Mouse (Mus musculus) liver, embryonic 16.5 days (tissue): ENCODE measurements around the gene Gm11985. TPM values are rescaled to one million over a fixed set of nuclear protein-coding genes. Genes with fewer than 3 reads are reported as not detected.

Experiments
- ATAC-seq: fragments of 200-750 bp; cut with Nextera tagmentation; 2 replicates; pipeline ENCODE4 v1.8.0; 2017; ENCODE audit warnings: low read depth, mild to moderate bottlenecking, moderate number of reproducible peaks, moderate library complexity
- H3K27ac ChIP-seq: fragments of 300-500 bp; sonication (generic); 2 replicates; pipeline ENCODE4 v1.5.1; 2014; ENCODE audit warnings: mild to moderate bottlenecking, low read length
- H3K27me3 ChIP-seq: fragments of 300-500 bp; sonication (generic); 2 replicates; pipeline ENCODE4 v1.6.1; 2014; ENCODE audit warnings: low read depth, low read length, mixed read lengths; ENCODE audit not compliant: control insufficient read depth, insufficient read depth
- H3K36me3 ChIP-seq: fragments of 300-500 bp; sonication (generic); 2 replicates; pipeline ENCODE4 v1.6.1; 2014; ENCODE audit warnings: mild to moderate bottlenecking; ENCODE audit not compliant: control insufficient read depth, insufficient read depth
- H3K4me1 ChIP-seq: fragments of 300-500 bp; sonication (generic); 2 replicates; pipeline ENCODE4 v1.6.1; 2014; ENCODE audit warnings: low read depth, low read length, mixed read lengths; ENCODE audit not compliant: control insufficient read depth
- H3K4me2 ChIP-seq: fragments of 300-500 bp; sonication (generic); 2 replicates; pipeline ENCODE4 v1.6.1; 2014; ENCODE audit warnings: low read depth, low read length, mixed read lengths
- H3K4me3 ChIP-seq: fragments of 300-500 bp; sonication (generic); 2 replicates; pipeline ENCODE4 v1.5.1; 2014; ENCODE audit warnings: low read depth, mild to moderate bottlenecking, low read length
- H3K9ac ChIP-seq: fragments of 300-500 bp; sonication (generic); 2 replicates; pipeline ENCODE4 v1.6.1; 2014; ENCODE audit warnings: low read depth, low read length
- H3K9me3 ChIP-seq: fragments of 300-500 bp; sonication (generic); replicated peaks from 2 replicates; pipeline ENCODE4 v1.6.1; 2016; ENCODE audit warnings: low read length; ENCODE audit not compliant: control insufficient read depth
- WGBS: fragments of 180-500 bp; shearing (Covaris S2); extraction: QIAGEN DNeasy Blood & Tissue Kit; methylation state at CpG from one replicate; pipeline ENCODE4 v1.1.7; 2014; ENCODE audit not compliant: insufficient replicate concordance; 5-methylcytosine and 5-hydroxymethylcytosine counted together
- polyA plus RNA-seq: library from polyadenylated mRNA; unstranded; fragments of >200 nt; fragmentation: Nextera tagmentation; extraction: Ambion mirVana; gene quantifications from 2 replicates; pipeline ENCODE4 v1.2.1, GENCODE M21; 2015

The Gm11985 gene
- polyA plus RNA-seq, 1 experiment from 2014 or later, result not detected

DNA sequence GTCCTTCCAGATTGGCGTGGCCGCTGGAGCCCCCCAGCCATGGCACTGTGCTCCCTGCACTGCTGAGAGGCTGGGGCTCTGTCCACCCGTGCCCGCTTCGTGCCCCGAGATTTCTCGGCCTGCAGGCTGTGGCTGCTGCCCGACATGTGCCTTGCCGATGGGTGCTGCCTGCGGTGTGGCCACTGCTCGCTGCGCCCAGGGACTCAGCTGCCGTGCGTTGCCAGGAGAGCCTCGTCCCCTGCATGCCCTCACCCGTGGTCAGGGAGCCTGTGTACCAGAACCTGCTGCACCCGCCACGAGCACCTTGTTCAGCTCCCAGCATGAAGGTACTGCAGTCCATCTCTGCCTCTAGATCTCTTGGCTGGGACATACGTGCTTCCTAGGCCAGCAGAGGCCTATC lies 9.6 kb upstream of the Gm11985 start:
- ATAC-seq, result no peak
- WGBS, result 67% methylated on average over 19 of the region's 19 CpGs

GRCm38 (mm10) chr11:7197491-7197941 lies 9.1 kb upstream of the Gm11985 start, which contains the start of gene Igfbp1:
TSS of gene Igfbp1 (plus strand) at chr11:7197782.
- Histone ChIP-seq H3K27ac (peak within 1 kb of the TSS; percentile 69), H3K9ac (peak within 1 kb of the TSS; percentile 48), H3K27me3 (no peaks in the 10 kb centered on the region), H3K4me1 (no peaks in the 10 kb centered on the region; the same call in none of the 2 replicates), H3K4me2 (peak within 1 kb of the TSS; percentile 39; the same call in 1 of the 2 replicates), H3K4me3 (peak within 1 kb of the TSS; percentile 47), H3K9me3 (no peaks in the 10 kb centered on the region), H3K36me3 (no peaks in the 10 kb centered on the region)
- ATAC-seq, result peak; percentile 74
- WGBS, result 46% methylated on average over 12 of the region's 12 CpGs

More for the DNA sequence above, 9.6 kb upstream of the Gm11985 start:
- Histone ChIP-seq H3K4me1 (no peaks in the 10 kb centered on the region; the same call in none of the 2 replicates), H3K27me3 (no peaks in the 10 kb centered on the region), H3K36me3 (no peaks in the 10 kb centered on the region), H3K4me3 (peak overlapping the region; percentile 47), H3K27ac (peak overlapping the region; percentile 67), H3K9me3 (no peaks in the 10 kb centered on the region), H3K4me2 (peak overlapping the region; percentile 39; the same call in 1 of the 2 replicates), H3K9ac (peak overlapping the region; percentile 48)

- Histone ChIP-seq H3K9ac (no peak overlapping the region), H3K36me3 (no peaks in the 10 kb centered on the region), H3K4me2 (no peak overlapping the region), H3K9me3 (no peaks in the 10 kb centered on the region), H3K27ac (no peak overlapping the region), H3K4me3 (no peak overlapping the region), H3K4me1 (no peaks in the 10 kb centered on the region; the same call in none of the 2 replicates), H3K27me3 (no peaks in the 10 kb centered on the region)
- ATAC-seq, result no peak
- 61% methylated on average over 4 of the region's 4 CpGs for WGBS
These were observed 6.9 kb upstream of the Gm11985 start for GRCm38 (mm10) chr11:7195312-7195685.

- Histone ChIP-seq H3K27me3 (no peaks in the 10 kb centered on the region), H3K9me3 (no peaks in the 10 kb centered on the region), H3K4me2 (no peak overlapping the region), H3K4me1 (no peaks in the 10 kb centered on the region; the same call in none of the 2 replicates), H3K4me3 (no peak overlapping the region), H3K9ac (no peak overlapping the region), H3K36me3 (no peaks in the 10 kb centered on the region), H3K27ac (no peak overlapping the region)
- peak; percentile 37 for ATAC-seq
- WGBS, result 70% methylated on average over 10 of the region's 10 CpGs
These were observed 6.3 kb upstream of the Gm11985 start for GRCm38 (mm10) chr11:7194432-7195311.

GRCm38 (mm10) chr11:7193134-7193533 lies 4.8 kb upstream of the Gm11985 start:
- Histone ChIP-seq H3K4me2 (no peak overlapping the region), H3K9ac (no peak overlapping the region), H3K4me1 (no peaks in the 10 kb centered on the region; the same call in none of the 2 replicates), H3K36me3 (no peaks in the 10 kb centered on the region), H3K27ac (peak overlapping the region; percentile 77), H3K27me3 (no peaks in the 10 kb centered on the region), H3K4me3 (no peak overlapping the region), H3K9me3 (no peaks in the 10 kb centered on the region)
- no peak for ATAC-seq
- WGBS, result 48% methylated on average over 9 of the region's 9 CpGs

- H3K4me1 ChIP-seq, result no peaks in the 10 kb centered on the region; the same call in none of the 2 replicates
- no peaks in the 10 kb centered on the region for H3K36me3 ChIP-seq
- no peak overlapping the region for H3K9ac ChIP-seq
- 27% methylated on average over 6 of the region's 6 CpGs for WGBS
- H3K27ac ChIP-seq, result peak overlapping the region; percentile 81
- no peak overlapping the region for H3K4me2 ChIP-seq
- H3K9me3 ChIP-seq, result no peaks in the 10 kb centered on the region
- H3K4me3 ChIP-seq, result no peak overlapping the region
- H3K27me3 ChIP-seq, result no peaks in the 10 kb centered on the region
- peak; percentile 79 for ATAC-seq
These were observed 4.3 kb upstream of the Gm11985 start for GRCm38 (mm10) chr11:7192710-7193109.

DNA sequence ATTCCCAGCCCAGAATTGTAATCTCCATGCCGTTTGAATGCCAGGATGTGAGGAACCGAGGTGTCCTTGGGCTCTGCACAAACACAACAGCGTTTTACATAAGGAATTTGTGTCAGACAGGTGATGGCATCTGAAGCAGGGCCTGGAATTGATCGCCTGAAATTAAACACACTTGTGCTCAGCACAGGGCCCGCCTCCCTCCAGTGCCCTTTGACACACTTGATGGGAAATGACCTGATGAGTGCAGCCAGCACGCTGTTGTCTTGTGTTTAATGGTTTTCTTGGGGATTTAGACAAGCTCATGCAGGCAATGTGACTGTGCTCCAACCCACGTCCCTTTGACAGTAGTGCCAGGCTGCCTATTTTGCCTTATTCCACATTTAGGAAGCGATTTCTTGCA lies 897 bp downstream of the Gm11985 start:
- Histone ChIP-seq H3K4me3 (no peak overlapping the region), H3K27me3 (no peaks in the 10 kb centered on the region), H3K9ac (no peak overlapping the region), H3K4me2 (no peak overlapping the region), H3K9me3 (no peaks in the 10 kb centered on the region), H3K27ac (no peak overlapping the region), H3K36me3 (no peaks in the 10 kb centered on the region), H3K4me1 (no peaks in the 10 kb centered on the region; the same call in 1 of the 2 replicates)
- 40% methylated on average over 8 of the region's 8 CpGs for WGBS
- ATAC-seq, result 0 out of 2 replicates have a peak, but pooled peaks have one; percentile 30

- Histone ChIP-seq H3K9ac (no peak overlapping the region), H3K9me3 (no peaks in the 10 kb centered on the region), H3K27me3 (no peaks in the 10 kb centered on the region), H3K4me2 (no peak overlapping the region), H3K27ac (no peak overlapping the region), H3K36me3 (no peaks in the 10 kb centered on the region), H3K4me1 (no peaks in the 10 kb centered on the region), H3K4me3 (no peak overlapping the region)
- no peak for ATAC-seq
- 32% methylated on average over 1 of the region's 1 CpGs for WGBS
These were observed 3.9 kb downstream of the Gm11985 start for GRCm38 (mm10) chr11:7184420-7184819.
